Mouse (Mus musculus): ENCODE results near the gene Rergl. TPM values are rescaled to one million over a fixed set of nuclear protein-coding genes. Genes with fewer than 3 reads are reported as not detected.

Rergl gene
- polyA plus RNA-seq (2012; ENCODE audit: low replicate concordance): not detected in 2 replicates

DNA sequence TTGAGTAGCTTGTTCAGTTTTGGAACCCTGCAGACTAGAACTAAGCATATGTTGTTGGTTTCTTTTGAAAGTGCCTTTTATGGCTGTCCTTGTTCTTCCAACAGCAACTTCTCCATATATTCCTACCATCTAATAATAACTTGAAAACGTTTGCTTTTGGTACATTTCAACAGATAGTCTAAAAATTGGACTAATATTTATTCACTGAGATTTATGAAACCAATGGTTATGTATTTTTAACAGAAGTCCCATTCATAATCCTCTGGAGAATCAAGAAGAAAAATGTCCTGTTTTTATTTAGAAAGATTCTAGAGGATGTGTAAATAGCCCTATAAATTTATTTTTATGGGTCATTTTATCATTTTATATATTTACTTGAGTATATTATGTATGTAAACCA lies at the start of gene Rergl:
Gene Rergl, minus strand, starts transcription at position 101 of the 400 bp plus-strand sequence.

Other genes starting within 250 kb of the Rergl start
- 0.07 TPM in 1 of 2 replicates, not detected in the other for gene Pik3c2g, start 85.2 kb upstream of the Rergl start, polyA plus RNA-seq (2012; ENCODE audit: low replicate concordance)